Mouse (Mus musculus) urinary bladder, postnatal 25 days (tissue): ENCODE data around the gene Timm17b.
"Not testable (repeated sequence)": the region's sequence is repeated elsewhere in the genome, so short reads cannot be mapped to it uniquely, and the experiment has no call there.

Experiments used
- DNase-seq: peaks from one replicate; pipeline ENCODE4 v3.0.0; 2022; ENCODE audit warnings: low spot score

Gene Timm17b

GRCm38 (mm10) chrX:7898880-7899874, at the start of gene Timm17b, which contains the start of gene Pqbp1:
Timm17b (plus strand) TSS chrX:7899357.
Pqbp1 (minus strand) TSS chrX:7899269.
- peak; percentile 72 for DNase-seq

GRCm38 (mm10) chrX:7854578-7854977, 44.6 kb upstream of the Timm17b start:
- DNase-seq: peak; percentile 8

- no peak for DNase-seq
These were observed 39.9 kb upstream of the Timm17b start for GRCm38 (mm10) chrX:7859191-7859753.

GRCm38 (mm10) chrX:7863181-7863580, 36.0 kb upstream of the Timm17b start:
- no peak for DNase-seq

GRCm38 (mm10) chrX:7864551-7864950, 34.6 kb upstream of the Timm17b start:
- no peak for DNase-seq

GRCm38 (mm10) chrX:7865343-7865742, 33.8 kb upstream of the Timm17b start:
- no peak for DNase-seq

GRCm38 (mm10) chrX:7865786-7866185, 33.4 kb upstream of the Timm17b start:
- DNase-seq: no peak

- no peak for DNase-seq
These were observed 32.0 kb upstream of the Timm17b start for GRCm38 (mm10) chrX:7867141-7867540.

GRCm38 (mm10) chrX:7868506-7868905, 30.7 kb upstream of the Timm17b start:
- DNase-seq: no peak

- DNase-seq: no peak
These were observed 29.3 kb upstream of the Timm17b start for GRCm38 (mm10) chrX:7869826-7870225.

GRCm38 (mm10) chrX:7878007-7878419, 21.1 kb upstream of the Timm17b start, which contains the start of gene Pim2:
Pim2 (plus strand) TSS chrX:7878262.
- DNase-seq: peak; percentile 49

- no peak for DNase-seq
These were observed 20.7 kb upstream of the Timm17b start for GRCm38 (mm10) chrX:7878495-7878894.

- peak; percentile 23 for DNase-seq
These were observed 19.3 kb upstream of the Timm17b start for GRCm38 (mm10) chrX:7879819-7880218.

- peak; percentile 57 for DNase-seq
These were observed 15.2 kb upstream of the Timm17b start, which contains the start of gene Slc35a2 for GRCm38 (mm10) chrX:7883841-7884567. Slc35a2 (plus strand) TSS chrX:7884028.

- no peak for DNase-seq
These were observed 946 bp upstream of the Timm17b start for GRCm38 (mm10) chrX:7898211-7898610.

- no peak for DNase-seq
These were observed 5.3 kb downstream of the Timm17b start for GRCm38 (mm10) chrX:7904441-7904840.

- DNase-seq: no peak
These were observed 8.6 kb downstream of the Timm17b start, which contains the start of gene Gm10491 for GRCm38 (mm10) chrX:7907735-7908134. Gm10491 (minus strand) TSS chrX:7907835.

- not testable (repeated sequence) for DNase-seq
These were observed 10.1 kb downstream of the Timm17b start, which contains the start of gene Gm10490 for GRCm38 (mm10) chrX:7909242-7909641. Gm10490 (plus strand) TSS chrX:7909542.

GRCm38 (mm10) chrX:7910473-7910872, 11.3 kb downstream of the Timm17b start:
- no peak for DNase-seq

- not testable (repeated sequence) for DNase-seq
These were observed 16.5 kb downstream of the Timm17b start for GRCm38 (mm10) chrX:7915669-7916068.

- DNase-seq: not testable (repeated sequence)
These were observed 18.8 kb downstream of the Timm17b start for GRCm38 (mm10) chrX:7917960-7918359.
